Mouse (Mus musculus) limb, embryonic 14.5 days (tissue): ENCODE results near the gene Cenpa. TPM values are rescaled to one million over a fixed set of nuclear protein-coding genes. Genes with fewer than 3 reads are reported as not detected.

ENCODE experiments used
- ATAC-seq: fragments of 200-750 bp; cut with Nextera tagmentation; 2 replicates; pipeline ENCODE4 v1.8.0; 2017; ENCODE audit warnings: low read depth, moderate number of reproducible peaks, moderate TSS enrichment; ENCODE audit not compliant: low FRiP score
- DNase-seq: peaks from one replicate; pipeline ENCODE4 v3.0.0-alpha.2; 2015; ENCODE audit warnings: low spot score
- H3K27ac ChIP-seq: fragments of 300-500 bp; sonication (generic); replicated peaks from 2 replicates; pipeline ENCODE4 v1.5.1; 2014; ENCODE audit warnings: low read depth, mild to moderate bottlenecking, low read length, moderate library complexity, mixed read lengths
- H3K27me3 ChIP-seq: fragments of 300-500 bp; sonication (generic); 2 replicates; pipeline ENCODE4 v1.6.1; 2014; ENCODE audit warnings: low read length, mixed read lengths; ENCODE audit not compliant: control insufficient read depth, insufficient read depth
- H3K36me3 ChIP-seq: fragments of 300-500 bp; sonication (generic); 2 replicates; pipeline ENCODE4 v1.6.1; 2014; ENCODE audit warnings: mild to moderate bottlenecking, low read length, moderate library complexity, mixed read lengths; ENCODE audit not compliant: control insufficient read depth, insufficient read depth
- H3K4me1 ChIP-seq: fragments of 300-500 bp; sonication (generic); 2 replicates; pipeline ENCODE4 v1.6.1; 2014; ENCODE audit warnings: antibody characterized with exemption, low read length, mixed read lengths; ENCODE audit not compliant: control insufficient read depth, insufficient read depth
- H3K4me2 ChIP-seq: fragments of 300-500 bp; sonication (generic); replicated peaks from 2 replicates; pipeline ENCODE4 v1.6.1; 2014; ENCODE audit warnings: low read depth, mild to moderate bottlenecking, low read length, moderate library complexity; ENCODE audit not compliant: severe bottlenecking
- H3K4me3 ChIP-seq: fragments of 300-500 bp; sonication (generic); replicated peaks from 2 replicates; pipeline ENCODE4 v1.5.1; 2014; ENCODE audit warnings: low read length
- H3K9ac ChIP-seq: fragments of 300-500 bp; sonication (generic); 2 replicates; pipeline ENCODE4 v1.6.1; 2014; ENCODE audit warnings: mild to moderate bottlenecking, low read depth, low read length, moderate library complexity; ENCODE audit not compliant: severe bottlenecking
- H3K9me3 ChIP-seq: fragments of 300-500 bp; sonication (generic); 2 replicates; pipeline ENCODE4 v1.6.1; 2016; ENCODE audit warnings: low read length; ENCODE audit not compliant: control insufficient read depth
- POLR2A ChIP-seq: fragments of 200-500 bp; IDR thresholded peaks from 2 replicates; pipeline ENCODE4 v1.8.0; 2012; ENCODE audit warnings: inconsistent platforms, mild to moderate bottlenecking, moderate library complexity, borderline replicate concordance; ENCODE audit not compliant: insufficient read depth, insufficient read length; ENCODE audit errors: extremely low read depth
- WGBS: fragments of 180-500 bp; shearing (Covaris S2); extraction: QIAGEN DNeasy Blood & Tissue Kit; methylation state at CpG from one replicate; pipeline ENCODE4 v1.1.7; 2014; 5-methylcytosine and 5-hydroxymethylcytosine counted together
- polyA plus RNA-seq, 2 experiments: library from polyadenylated mRNA; depleted of rRNA in 1 of 2; stranded (reverse) in 1 of 2; unstranded in 1 of 2; fragments of >200 nt; fragmentation: Nextera tagmentation in 1 of 2; extraction: Ambion mirVana in 1 of 2; gene quantifications; 2 replicates each; pipeline versions ENCODE4 v1.2.1 to v1.2.3; 2012 to 2014

Gene Cenpa
- polyA plus RNA-seq, 2 experiments = 206 to 272 TPM

DNA sequence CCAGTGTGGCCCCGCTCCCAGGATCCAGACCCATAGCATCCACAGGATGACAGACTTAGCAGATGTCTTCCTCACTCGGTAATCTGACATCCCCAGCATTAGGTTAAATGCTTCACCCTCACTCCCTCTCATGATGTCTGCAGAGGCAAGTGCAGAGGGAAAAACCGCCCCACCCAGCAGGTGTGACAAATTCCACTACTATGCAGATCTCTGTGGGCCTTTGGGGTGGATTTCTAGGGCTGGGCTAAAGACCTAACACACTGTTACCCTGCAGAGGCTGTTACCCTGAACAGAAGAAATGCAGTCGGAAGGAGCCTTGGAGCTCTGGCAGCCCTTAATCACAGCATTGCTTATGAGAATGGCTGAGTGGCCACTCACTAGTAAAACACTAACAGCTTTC is 7.5 kb upstream of the Cenpa start:
- no peak overlapping the region for H3K4me2 ChIP-seq
- H3K27me3 ChIP-seq = no peaks in the 10 kb centered on the region
- 82% methylated on average over 4 of the region's 4 CpGs for WGBS
- H3K9ac ChIP-seq = no peak overlapping the region
- peaks cover 40% of the 10 kb centered on the region for H3K36me3 ChIP-seq
- no peaks in the 10 kb centered on the region for H3K9me3 ChIP-seq
- no peak for DNase-seq
- no peak overlapping the region for H3K27ac ChIP-seq
- no peak for ATAC-seq
- H3K4me3 ChIP-seq = no peak overlapping the region
- H3K4me1 ChIP-seq = no peaks in the 10 kb centered on the region
- TF ChIP-seq POLR2A = no peak

DNA sequence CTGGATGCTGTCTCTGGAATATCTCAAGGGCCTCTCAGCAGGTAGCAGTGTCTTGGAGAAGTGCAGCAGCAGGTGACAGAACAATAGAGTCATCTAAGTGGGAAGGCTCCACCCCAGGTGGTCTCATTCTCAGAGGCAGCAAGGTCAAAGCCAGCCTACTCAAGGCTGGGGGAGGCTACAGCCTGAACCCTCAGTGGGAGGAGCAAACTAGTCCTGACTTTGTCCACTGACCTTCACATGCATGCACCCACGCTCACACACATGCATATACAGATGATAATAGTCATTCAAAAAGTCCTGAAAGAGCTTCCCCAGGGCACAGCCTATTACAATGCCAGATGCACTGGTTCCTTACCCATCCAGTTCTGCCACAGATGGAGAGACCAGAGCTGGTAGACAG is 6.3 kb upstream of the Cenpa start:
- H3K4me2 ChIP-seq = no peak overlapping the region
- no peak overlapping the region for H3K27ac ChIP-seq
- ATAC-seq (no peak), DNase-seq (no peak)
- peaks cover 31% of the 10 kb centered on the region for H3K36me3 ChIP-seq
- no peak overlapping the region for H3K4me3 ChIP-seq
- H3K9ac ChIP-seq = no peak overlapping the region
- WGBS = 89% methylated on average over 1 of the region's 1 CpGs
- no peaks in the 10 kb centered on the region for H3K4me1 ChIP-seq
- no peaks in the 10 kb centered on the region for H3K9me3 ChIP-seq
- no peaks in the 10 kb centered on the region for H3K27me3 ChIP-seq
- TF ChIP-seq POLR2A = no peak

DNA sequence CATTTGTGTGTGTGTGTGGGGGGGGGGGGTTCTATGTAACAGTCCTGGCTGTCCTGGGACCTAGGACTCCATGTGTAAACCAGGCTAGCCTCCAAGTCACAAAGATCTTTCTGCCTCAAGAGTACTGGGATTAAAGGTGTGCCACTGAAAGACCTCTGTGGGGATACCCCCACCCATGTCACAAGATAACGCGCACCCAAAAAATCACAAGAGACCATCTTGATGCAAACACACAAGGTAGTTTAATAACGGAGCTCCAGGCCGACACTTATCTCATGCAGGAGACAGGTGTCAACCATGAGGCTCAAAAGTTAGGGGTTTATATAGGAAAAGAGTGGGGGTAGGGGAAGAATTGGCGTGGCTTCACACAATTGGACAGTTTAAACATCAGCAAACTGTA is 5.8 kb upstream of the Cenpa start:
- no peak for ATAC-seq
- Histone ChIP-seq H3K4me2 (no peak overlapping the region), H3K27me3 (no peaks in the 10 kb centered on the region), H3K4me1 (no peaks in the 10 kb centered on the region), H3K9ac (no peak overlapping the region), H3K27ac (no peak overlapping the region), H3K4me3 (no peak overlapping the region), H3K36me3 (peaks cover 26% of the 10 kb centered on the region), H3K9me3 (no peaks in the 10 kb centered on the region)
- no peak for DNase-seq
- 88% methylated on average over 5 of the region's 5 CpGs for WGBS
- TF ChIP-seq POLR2A = no peak

DNA sequence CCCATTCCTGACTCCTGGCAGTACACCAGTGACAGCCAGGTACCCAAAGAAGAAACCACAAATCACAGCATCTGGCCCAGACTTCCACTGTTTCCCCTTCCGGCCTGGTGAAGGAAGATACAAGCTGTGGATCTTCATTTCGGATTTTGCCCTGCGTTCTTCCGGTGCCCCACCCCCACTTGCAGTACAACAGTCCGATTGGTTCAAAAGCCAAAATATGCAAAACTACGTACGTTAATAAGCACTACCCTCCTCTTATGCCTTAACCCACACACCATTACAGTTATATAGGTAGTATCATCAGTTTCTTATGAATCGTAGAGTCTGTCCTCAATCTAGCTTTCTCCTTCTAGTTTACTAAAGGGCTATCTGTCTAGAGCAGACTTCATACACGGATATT is 1.2 kb upstream of the Cenpa start:
- no peak overlapping the region for H3K4me2 ChIP-seq
- DNase-seq = no peak
- no peak overlapping the region for H3K4me3 ChIP-seq
- no peak overlapping the region for H3K9ac ChIP-seq
- H3K4me1 ChIP-seq = peaks cover 10% of the 10 kb centered on the region; the same call in 1 of the 2 replicates
- TF ChIP-seq POLR2A = no peak
- no peaks in the 10 kb centered on the region for H3K9me3 ChIP-seq
- H3K27me3 ChIP-seq = no peaks in the 10 kb centered on the region
- peaks cover 13% of the 10 kb centered on the region for H3K36me3 ChIP-seq
- WGBS = 92% methylated on average over 9 of the region's 9 CpGs
- no peak overlapping the region for H3K27ac ChIP-seq
- no peak for ATAC-seq

DNA sequence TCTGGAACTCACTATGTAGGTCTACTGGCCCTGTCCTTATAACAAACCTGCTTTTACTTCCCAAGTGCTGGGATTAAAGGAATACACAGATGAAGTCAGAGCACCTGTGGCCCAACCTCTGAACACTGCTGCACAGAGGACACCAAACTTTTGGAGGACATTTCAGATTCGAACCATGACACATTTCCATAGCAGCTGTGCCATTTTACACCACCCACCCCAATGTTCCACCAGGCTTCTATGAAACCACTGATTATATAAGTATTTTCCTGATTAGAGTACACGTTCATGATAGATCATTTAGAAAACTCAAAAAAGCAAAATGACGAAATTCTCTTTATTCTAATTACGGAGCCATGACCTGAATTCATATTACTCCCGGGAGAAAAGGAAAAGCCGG is 609 bp upstream of the Cenpa start:
- H3K4me1 ChIP-seq = peaks cover 10% of the 10 kb centered on the region; the same call in 1 of the 2 replicates
- peak overlapping the region; percentile 65 for H3K4me3 ChIP-seq
- H3K36me3 ChIP-seq = peaks cover 19% of the 10 kb centered on the region
- peak overlapping the region; percentile 69 for H3K4me2 ChIP-seq
- H3K9me3 ChIP-seq = no peaks in the 10 kb centered on the region
- no peaks in the 10 kb centered on the region for H3K27me3 ChIP-seq
- WGBS = 64% methylated on average over 6 of the region's 6 CpGs
- H3K27ac ChIP-seq = peak overlapping the region; percentile 79
- no peak for DNase-seq
- no peak for TF ChIP-seq POLR2A
- peak overlapping the region; percentile 55 for H3K9ac ChIP-seq
- no peak for ATAC-seq

DNA sequence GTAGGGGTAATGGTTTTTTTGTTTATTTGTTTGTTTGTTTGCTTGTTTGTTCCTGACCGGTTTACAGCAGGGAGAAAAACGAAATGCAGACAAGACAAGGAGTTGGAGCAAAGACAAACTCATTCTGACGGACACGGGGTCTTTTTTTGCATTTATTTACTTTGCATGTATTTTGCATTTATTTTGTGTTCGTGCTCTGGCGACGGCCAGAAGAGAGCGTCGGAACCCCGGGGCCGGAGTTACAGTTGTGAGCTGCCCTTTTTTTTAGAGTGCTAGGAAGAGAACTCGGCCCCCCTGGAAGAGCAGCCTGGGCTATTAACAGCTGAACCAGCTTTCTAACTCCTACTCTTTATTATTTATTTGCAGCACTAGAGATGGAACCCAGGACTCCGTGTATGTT is 638 bp downstream of the Cenpa start:
- Histone ChIP-seq H3K4me2 (peak overlapping the region; percentile 63), H3K9me3 (no peaks in the 10 kb centered on the region), H3K4me3 (peak overlapping the region; percentile 65), H3K27ac (peak overlapping the region; percentile 48), H3K36me3 (peaks cover 31% of the 10 kb centered on the region), H3K4me1 (peaks cover 10% of the 10 kb centered on the region; the same call in 1 of the 2 replicates), H3K27me3 (no peaks in the 10 kb centered on the region), H3K9ac (peak overlapping the region; percentile 71)
- 2% methylated on average over 13 of the region's 13 CpGs for WGBS
- no peak for ATAC-seq
- no peak for TF ChIP-seq POLR2A
- DNase-seq = no peak
